Mouse (Mus musculus) midbrain, embryonic 14.5 days (tissue): ENCODE results near the gene Rps15. TPM values are rescaled to one million over a fixed set of nuclear protein-coding genes. Genes with fewer than 3 reads are reported as not detected.

ENCODE experiments used
- ATAC-seq: fragments of 200-750 bp; cut with Nextera tagmentation; 2 replicates; pipeline ENCODE4 v1.8.0; 2017; ENCODE audit warnings: moderate number of reproducible peaks, moderate library complexity; ENCODE audit not compliant: low FRiP score, low TSS enrichment
- DNase-seq: peaks from one replicate; pipeline ENCODE4 v3.0.0-alpha.2; 2015
- H3K27ac ChIP-seq: fragments of 300-500 bp; sonication (generic); replicated peaks from 2 replicates; pipeline ENCODE4 v1.5.1; 2014; ENCODE audit warnings: mild to moderate bottlenecking, low read depth, low read length, moderate library complexity
- H3K27me3 ChIP-seq: fragments of 300-500 bp; sonication (generic); 2 replicates; pipeline ENCODE4 v1.6.1; 2014; ENCODE audit warnings: low read length, control low read depth, mixed read lengths; ENCODE audit not compliant: control insufficient read depth, insufficient read depth
- H3K36me3 ChIP-seq: fragments of 300-500 bp; sonication (generic); 2 replicates; pipeline ENCODE4 v1.6.1; 2014; ENCODE audit warnings: low read length, control low read depth; ENCODE audit not compliant: control insufficient read depth, insufficient read depth
- H3K4me1 ChIP-seq: fragments of 300-500 bp; sonication (generic); 2 replicates; pipeline ENCODE4 v1.6.1; 2014; ENCODE audit warnings: mild to moderate bottlenecking, antibody characterized with exemption, low read length, control low read depth; ENCODE audit not compliant: control insufficient read depth, insufficient read depth
- H3K4me2 ChIP-seq: fragments of 300-500 bp; sonication (generic); 2 replicates; pipeline ENCODE4 v1.6.1; 2014; ENCODE audit warnings: mild to moderate bottlenecking, low read length, moderate library complexity
- H3K4me3 ChIP-seq: fragments of 300-500 bp; sonication (generic); replicated peaks from 2 replicates; pipeline ENCODE4 v1.5.1; 2014; ENCODE audit warnings: low read depth, low read length
- H3K9ac ChIP-seq: fragments of 300-500 bp; sonication (generic); replicated peaks from 2 replicates; pipeline ENCODE4 v1.6.1; 2014; ENCODE audit warnings: mild to moderate bottlenecking, low read length, moderate library complexity
- H3K9me3 ChIP-seq: fragments of 300-500 bp; sonication (generic); 2 replicates; pipeline ENCODE4 v1.6.1; 2016; ENCODE audit warnings: low read length, control low read depth, mixed read lengths; ENCODE audit not compliant: control insufficient read depth
- WGBS: fragments of 180-500 bp; shearing (Covaris S2); extraction: QIAGEN DNeasy Blood & Tissue Kit; methylation state at CpG from one replicate; pipeline ENCODE4 v1.1.7; 2014; 5-methylcytosine and 5-hydroxymethylcytosine counted together
- polyA plus RNA-seq: library from polyadenylated mRNA; unstranded; fragments of >200 nt; fragmentation: Nextera tagmentation; extraction: Ambion mirVana; gene quantifications from 2 replicates; pipeline ENCODE4 v1.2.1, GENCODE M21; 2014

Gene Rps15
- polyA plus RNA-seq, 1 experiment from 2014 or later: 622 TPM

- Histone ChIP-seq H3K27ac (no peak overlapping the region; the same call in 1 of the 2 replicates), H3K36me3 (peaks cover 44% of the 10 kb centered on the region), H3K4me2 (peak overlapping the region; percentile 75), H3K9ac (no peak overlapping the region), H3K9me3 (no peaks in the 10 kb centered on the region), H3K4me3 (peak overlapping the region; percentile 37; the same call in 1 of the 2 replicates), H3K4me1 (peaks cover 23% of the 10 kb centered on the region), H3K27me3 (no peaks in the 10 kb centered on the region)
- no peak for ATAC-seq
- DNase-seq: no peak
- WGBS: 71% methylated on average over 6 of the region's 6 CpGs
These were observed 32.8 kb upstream of the Rps15 start for GRCm38 (mm10) chr10:80259463-80259805.

- Histone ChIP-seq H3K9me3 (no peaks in the 10 kb centered on the region), H3K36me3 (peaks cover 37% of the 10 kb centered on the region), H3K27me3 (no peaks in the 10 kb centered on the region), H3K4me1 (peaks cover 23% of the 10 kb centered on the region), H3K4me2 (peak overlapping the region; percentile 75), H3K4me3 (peak overlapping the region; percentile 37), H3K9ac (peak overlapping the region; percentile 60), H3K27ac (peak overlapping the region; percentile 78)
- WGBS: 2% methylated on average over 19 of the region's 19 CpGs
- DNase-seq (peak; percentile 62), ATAC-seq (no peak)
These were observed 32.2 kb upstream of the Rps15 start for GRCm38 (mm10) chr10:80259861-80260641.

- Histone ChIP-seq H3K4me2 (peak within 1 kb of the TSS; percentile 75), H3K9ac (peak within 1 kb of the TSS; percentile 60), H3K4me1 (peaks cover 27% of the 10 kb centered on the region), H3K36me3 (peaks cover 29% of the 10 kb centered on the region), H3K27me3 (no peaks in the 10 kb centered on the region), H3K9me3 (no peaks in the 10 kb centered on the region), H3K27ac (peak within 1 kb of the TSS; percentile 78), H3K4me3 (peak within 1 kb of the TSS; percentile 37)
- ATAC-seq (peak; percentile 77), DNase-seq (peak; percentile 93)
- 1% methylated on average over 49 of the region's 49 CpGs for WGBS
These were observed 31.3 kb upstream of the Rps15 start, which contains the start of the genes Gamt and Dazap1 for GRCm38 (mm10) chr10:80260642-80261584. Gene Gamt (minus strand): TSS chr10:80261012. Gene Dazap1 (plus strand): TSS chr10:80261486.

- 2% methylated on average over 14 of the region's 14 CpGs for WGBS
- ATAC-seq: peak; percentile 42
- peaks cover 34% of the 10 kb centered on the region for H3K4me1 ChIP-seq
These were observed 30.7 kb upstream of the Rps15 start for GRCm38 (mm10) chr10:80261585-80261968.

GRCm38 (mm10) chr10:80262169-80262568, 30.1 kb upstream of the Rps15 start:
- no peak overlapping the region; the same call in 1 of the 2 replicates for H3K4me2 ChIP-seq
- 71% methylated on average over 12 of the region's 12 CpGs for WGBS
- no peak overlapping the region for H3K9ac ChIP-seq
- H3K4me3 ChIP-seq: no peak overlapping the region
- DNase-seq (no peak), ATAC-seq (no peak)
- no peak overlapping the region for H3K27ac ChIP-seq
- H3K36me3 ChIP-seq: peaks cover 16% of the 10 kb centered on the region
- peaks cover 39% of the 10 kb centered on the region for H3K4me1 ChIP-seq
- H3K9me3 ChIP-seq: no peaks in the 10 kb centered on the region
- no peaks in the 10 kb centered on the region for H3K27me3 ChIP-seq

More at GRCm38 (mm10) chr10:80261585-80261968, 30.7 kb upstream of the Rps15 start:
- peaks cover 22% of the 10 kb centered on the region for H3K36me3 ChIP-seq
- peak overlapping the region; percentile 60 for H3K9ac ChIP-seq
- H3K27me3 ChIP-seq: no peaks in the 10 kb centered on the region
- H3K4me2 ChIP-seq: peak overlapping the region; percentile 75
- H3K4me3 ChIP-seq: peak overlapping the region; percentile 37
- DNase-seq: peak; percentile 87
- H3K9me3 ChIP-seq: no peaks in the 10 kb centered on the region
- peak overlapping the region; percentile 78 for H3K27ac ChIP-seq

- H3K27ac ChIP-seq: no peak overlapping the region
- DNase-seq (no peak), ATAC-seq (no peak)
- WGBS: 96% methylated on average over 10 of the region's 10 CpGs
- no peak overlapping the region for H3K9ac ChIP-seq
- no peaks in the 10 kb centered on the region for H3K27me3 ChIP-seq
- no peak overlapping the region for H3K4me3 ChIP-seq
- no peaks in the 10 kb centered on the region for H3K9me3 ChIP-seq
- H3K4me2 ChIP-seq: no peak overlapping the region
- peaks cover 46% of the 10 kb centered on the region for H3K4me1 ChIP-seq
- peaks cover 17% of the 10 kb centered on the region for H3K36me3 ChIP-seq
These were observed 29.4 kb upstream of the Rps15 start for GRCm38 (mm10) chr10:80262776-80263365.

GRCm38 (mm10) chr10:80264341-80265148, 27.7 kb upstream of the Rps15 start:
- Histone ChIP-seq H3K4me1 (peaks cover 45% of the 10 kb centered on the region), H3K27ac (peak overlapping the region; percentile 80), H3K9ac (peak overlapping the region; percentile 94), H3K4me3 (peak overlapping the region; percentile 73), H3K27me3 (no peaks in the 10 kb centered on the region), H3K36me3 (peaks cover 7% of the 10 kb centered on the region; the same call in 1 of the 2 replicates), H3K4me2 (peak overlapping the region; percentile 68), H3K9me3 (no peaks in the 10 kb centered on the region)
- DNase-seq (peak; percentile 100), ATAC-seq (peak; percentile 81)
- WGBS: 2% methylated on average over 73 of the region's 81 CpGs

GRCm38 (mm10) chr10:80265149-80265486, 27.1 kb upstream of the Rps15 start:
- Histone ChIP-seq H3K4me1 (peaks cover 39% of the 10 kb centered on the region), H3K27me3 (no peaks in the 10 kb centered on the region), H3K9me3 (no peaks in the 10 kb centered on the region), H3K27ac (peak overlapping the region; percentile 80), H3K36me3 (peaks cover 7% of the 10 kb centered on the region; the same call in 1 of the 2 replicates), H3K4me3 (peak overlapping the region; percentile 73), H3K4me2 (peak overlapping the region; percentile 54), H3K9ac (peak overlapping the region; percentile 94)
- 0% methylated on average over 18 of the region's 18 CpGs for whole genome bisulfite sequencing
- no peak; the same call in 1 of the 2 replicates for ATAC-seq
- DNase-seq: no peak
